Comparison of ENCODE assay signal across 9 mouse cellular contexts in genomic region chr1:90927929-90928574, GRCm38 (mm10). TPM values are rescaled to one million over a fixed set of nuclear protein-coding genes. Genes with fewer than 3 reads are reported as not detected.
A peak's percentile ranks its signal among the peaks of the same experiment; 100 is the strongest.
DNase-seq lines count a peak whose midpoint lies in the region; ATAC-seq lines count a peak whose summit lies in the region.
"Had no signal": no experiment of that assay in that cellular context is flagged by ENCODE, and none has a peak within 500 bp of the region (broad histone marks: within the 10 kb centered on the region; RNA-seq: fewer than 3 reads in every experiment).

No protein-coding gene starts in this region.

- H3K27ac ChIP-seq in forebrain, embryonic 13.5 days, result no peak overlapping the region
- no peak overlapping the region for H3K27ac ChIP-seq in liver, embryonic 13.5 days
- 0 out of 2 replicates have a peak overlapping the region, but pooled peaks have one; percentile 5 for H3K27ac ChIP-seq in stomach, embryonic 15.5 days

- peaks cover 11% of the 10 kb centered on the region for H3K27me3 ChIP-seq in forebrain, embryonic 13.5 days
- peaks cover 18% of the 10 kb centered on the region for H3K27me3 ChIP-seq in liver, embryonic 13.5 days
- no peaks in the 10 kb centered on the region for H3K27me3 ChIP-seq in stomach, embryonic 15.5 days (replicated peaks)

- peaks cover 8% of the 10 kb centered on the region for H3K4me1 ChIP-seq in forebrain, embryonic 13.5 days
- peaks cover 4% of the 10 kb centered on the region for H3K4me1 ChIP-seq in liver, embryonic 13.5 days (replicated peaks)
- H3K4me1 ChIP-seq in stomach, embryonic 15.5 days, result peaks cover 11% of the 10 kb centered on the region

- H3K9ac ChIP-seq in forebrain, embryonic 13.5 days, result no peak overlapping the region
- no peak overlapping the region for H3K9ac ChIP-seq in liver, embryonic 13.5 days
- H3K9ac ChIP-seq in stomach, embryonic 15.5 days, result no peak overlapping the region

- peak overlapping the region; percentile 24 for H3K4me3 ChIP-seq in forebrain, embryonic 13.5 days
- H3K4me3 ChIP-seq in liver, embryonic 13.5 days (replicated peaks), result no peak overlapping the region
- peak overlapping the region; percentile 24 for H3K4me3 ChIP-seq in stomach, embryonic 15.5 days (replicated peaks)

- H3K4me2 ChIP-seq in forebrain, embryonic 13.5 days, result peak overlapping the region; percentile 55
- H3K4me2 ChIP-seq in liver, embryonic 13.5 days, result peak overlapping the region; percentile 43
- H3K4me2 ChIP-seq in stomach, embryonic 15.5 days, result peak overlapping the region; percentile 73

- no peaks in the 10 kb centered on the region for H3K9me3 ChIP-seq in forebrain, embryonic 13.5 days (replicated peaks)
- no peaks in the 10 kb centered on the region for H3K9me3 ChIP-seq in liver, embryonic 13.5 days (replicated peaks)
- no peaks in the 10 kb centered on the region for H3K9me3 ChIP-seq in stomach, embryonic 15.5 days

- peak; percentile 23 for DNase-seq in retina, embryonic 14.5 days (ENCODE audit: low spot score)
- no peak for DNase-seq in retina, postnatal 1 day
- DNase-seq in liver, embryonic 13.5 days, result no peak
- DNase-seq in left cerebral cortex, adult 8-10 months (ENCODE audit: low spot score in 2 of 2), result no peak
- no peak for DNase-seq in right cerebral cortex, postnatal 10 days (ENCODE audit: low spot score in 2 of 2)
- DNase-seq in layer of hippocampus, adult 8-10 months (ENCODE audit: low spot score in 2 of 2), result no peak

- H3K36me3 ChIP-seq in forebrain, embryonic 13.5 days (ENCODE audit: poor library complexity, severe bottlenecking), result no peaks in the 10 kb centered on the region
- H3K36me3 ChIP-seq in liver, embryonic 13.5 days, result no peaks in the 10 kb centered on the region
- no peaks in the 10 kb centered on the region for H3K36me3 ChIP-seq in stomach, embryonic 15.5 days

- under 1% methylated on average over 22 of the region's 23 CpGs for WGBS in forebrain, embryonic 13.5 days
- 3% methylated on average over 23 of the region's 23 CpGs for WGBS in liver, embryonic 13.5 days (ENCODE audit: insufficient replicate concordance)
- WGBS in stomach, embryonic 15.5 days, result 3% methylated on average over 23 of the region's 23 CpGs

- peak; percentile 27; the same call in 1 of the 2 replicates for ATAC-seq in forebrain, embryonic 13.5 days
- ATAC-seq in liver, embryonic 13.5 days (ENCODE audit: low read depth), result no peak
- peak; percentile 16; the same call in 1 of the 2 replicates for ATAC-seq in stomach, embryonic 15.5 days (ENCODE audit: insufficient read depth, low FRiP score, low read depth)

RNA-seq across cellular contexts. Expression of gene Mlph, which starts 13.2 kb away (rescaled TPM):
- polyA plus RNA-seq in forebrain, embryonic 13.5 days (2015; fragmentation: Nextera tagmentation; extraction: Ambion mirVana), result 0.04 and 0.09 TPM in 2 replicates
- 0.07 TPM in 1 of 2 replicates, not detected in the other for polyA plus RNA-seq in liver, embryonic 13.5 days (2015; fragmentation: Nextera tagmentation; extraction: Ambion mirVana)
- 1.8 and 2.3 TPM in 2 replicates for polyA plus RNA-seq in stomach, embryonic 15.5 days (2015; fragmentation: Nextera tagmentation; extraction: Ambion mirVana)
- 1 to 10 TPM; 1.8 to 4.0 (median 2.7) TPM for total RNA-seq in left cerebral cortex, adult 8-10 months (2022)
- 1 to 10 TPM; 1.6 to 5.2 (median 3.5) TPM for total RNA-seq in layer of hippocampus, adult 8-10 months (2022)

RNA-seq across cellular contexts. Expression of gene Prlh, which starts 24.9 kb away (rescaled TPM):
- polyA plus RNA-seq in forebrain, embryonic 13.5 days (2015; fragmentation: Nextera tagmentation; extraction: Ambion mirVana), result not detected in 2 replicates
- polyA plus RNA-seq in liver, embryonic 13.5 days (2015; fragmentation: Nextera tagmentation; extraction: Ambion mirVana), result 0.50 TPM in 1 of 2 replicates, not detected in the other
- not detected in 2 replicates for polyA plus RNA-seq in stomach, embryonic 15.5 days (2015; fragmentation: Nextera tagmentation; extraction: Ambion mirVana)
- not detected for total RNA-seq in left cerebral cortex, adult 8-10 months (2022)
- total RNA-seq in layer of hippocampus, adult 8-10 months (2022), result not detected
- total RNA-seq: gastrocnemius, postnatal 4 days had no signal

RNA-seq across cellular contexts. Expression of gene Rab17, which starts 41.4 kb away (rescaled TPM):
- not detected in 2 replicates for polyA plus RNA-seq in forebrain, embryonic 13.5 days (2015; fragmentation: Nextera tagmentation; extraction: Ambion mirVana)
- 3.8 TPM in 2 replicates for polyA plus RNA-seq in liver, embryonic 13.5 days (2015; fragmentation: Nextera tagmentation; extraction: Ambion mirVana)
- 9.5 and 14.2 TPM in 2 replicates for polyA plus RNA-seq in stomach, embryonic 15.5 days (2015; fragmentation: Nextera tagmentation; extraction: Ambion mirVana)
- under 1 TPM in 1 of 4 experiments, not detected in 3; 0.59 TPM for total RNA-seq in left cerebral cortex, adult 8-10 months (2022)
- total RNA-seq in layer of hippocampus, adult 8-10 months (2022), result not detected
